Mouse (Mus musculus) embryo, embryonic 10.5 days (tissue): ENCODE measurements around the gene Pcbp3.

Experiments
- DNase-seq: peaks from one replicate; pipeline ENCODE4 v3.0.0-alpha.2; 2015; ENCODE audit warnings: low spot score

The Pcbp3 gene

DNA sequence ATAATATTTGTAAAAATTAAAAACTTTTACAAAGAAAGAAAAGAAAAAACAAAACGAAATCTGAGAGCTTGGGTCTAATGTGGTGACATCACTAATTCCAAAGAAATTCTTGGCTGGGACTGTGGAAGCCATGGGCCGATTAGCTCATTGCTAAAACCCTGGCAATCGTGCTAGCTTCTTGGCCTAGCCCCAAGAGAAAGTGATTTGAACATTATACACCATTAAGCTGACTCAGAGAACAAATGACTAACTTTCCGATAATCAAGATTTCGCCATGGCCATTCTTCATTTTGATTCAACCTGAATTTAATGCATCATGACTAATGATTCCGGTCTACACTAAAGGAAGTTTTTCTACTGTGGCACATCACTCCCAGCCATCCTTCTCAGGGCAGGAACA is 30.6 kb downstream of the Pcbp3 start:
- DNase-seq: no peak

DNA sequence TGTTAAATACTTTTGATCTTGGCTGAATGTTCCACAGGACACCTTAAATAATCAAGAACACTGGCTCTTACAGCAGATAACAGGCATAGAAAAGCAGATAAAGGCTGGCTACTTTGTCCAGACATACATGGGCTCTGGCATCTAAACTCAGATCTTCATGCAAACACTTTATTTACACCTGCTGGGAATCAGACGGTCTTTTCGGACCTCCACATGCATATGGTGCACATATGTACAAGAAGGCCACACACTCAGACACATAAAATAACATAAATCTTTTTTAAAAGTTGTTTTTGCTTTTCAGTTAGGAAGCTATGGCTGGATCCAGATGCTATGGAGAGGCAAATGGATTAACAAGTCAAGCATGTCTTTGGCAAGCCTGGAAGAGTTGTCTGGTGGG is 37.2 kb downstream of the Pcbp3 start:
- no peak for DNase-seq

DNA sequence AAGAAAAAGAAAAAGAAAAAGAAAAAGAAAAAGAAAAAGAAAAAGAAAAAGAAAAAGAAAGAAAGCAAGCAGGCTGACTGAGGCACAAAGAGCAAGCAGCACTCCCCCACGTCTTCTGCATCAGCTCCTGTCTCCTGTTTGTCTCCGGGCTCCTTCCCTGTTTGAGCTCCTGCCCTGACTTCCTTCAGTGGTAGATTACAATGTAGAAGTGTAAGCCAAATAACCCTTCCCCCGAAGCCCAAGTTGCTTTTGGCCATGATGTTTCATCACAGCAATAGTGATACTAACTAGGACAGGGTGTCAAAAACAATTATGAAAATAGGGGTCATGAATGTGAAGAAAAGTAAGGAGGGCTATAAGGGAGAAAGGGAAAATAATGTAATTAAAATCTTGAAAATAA is 43.6 kb downstream of the Pcbp3 start:
- no peak for DNase-seq

DNA sequence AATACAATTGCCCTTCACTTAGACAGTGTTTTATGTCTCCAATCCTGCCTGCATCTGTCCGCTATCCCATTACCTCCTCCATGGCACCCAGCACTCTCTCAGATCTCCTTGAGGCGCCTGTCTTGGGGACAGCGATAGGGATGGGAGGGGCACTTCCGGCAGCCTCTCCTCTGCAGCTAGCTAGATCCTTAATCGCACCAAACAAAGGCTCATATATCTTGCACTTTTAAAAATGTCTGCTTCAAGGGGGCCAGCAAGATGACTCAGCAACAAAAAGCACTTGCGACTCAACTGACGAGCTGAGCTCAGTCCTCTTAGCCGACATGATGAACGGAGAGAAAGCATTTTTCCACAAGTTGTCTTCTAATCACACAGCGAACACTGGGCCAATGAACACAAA is 55.3 kb downstream of the Pcbp3 start:
- DNase-seq: no peak

DNA sequence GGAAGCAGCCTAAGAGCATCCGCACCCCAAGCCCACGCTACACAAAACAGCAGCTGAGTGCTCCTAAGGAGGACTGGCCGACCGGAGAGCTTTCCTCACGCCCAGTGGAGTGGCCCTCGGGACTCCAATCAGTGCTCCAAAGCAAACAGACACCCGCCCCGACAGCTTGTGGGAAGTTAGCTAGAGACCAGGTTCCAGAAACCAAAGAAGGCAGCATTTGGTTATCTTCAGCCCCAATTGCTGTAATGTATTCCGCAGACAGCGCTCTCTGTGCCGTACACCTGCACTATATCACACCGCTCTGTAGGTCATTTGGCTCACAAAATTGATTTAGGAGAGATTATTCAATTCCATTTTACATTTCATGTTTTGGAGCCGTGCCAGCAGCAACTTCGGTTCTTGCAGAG is 55.7 kb downstream of the Pcbp3 start:
- DNase-seq: no peak

DNA sequence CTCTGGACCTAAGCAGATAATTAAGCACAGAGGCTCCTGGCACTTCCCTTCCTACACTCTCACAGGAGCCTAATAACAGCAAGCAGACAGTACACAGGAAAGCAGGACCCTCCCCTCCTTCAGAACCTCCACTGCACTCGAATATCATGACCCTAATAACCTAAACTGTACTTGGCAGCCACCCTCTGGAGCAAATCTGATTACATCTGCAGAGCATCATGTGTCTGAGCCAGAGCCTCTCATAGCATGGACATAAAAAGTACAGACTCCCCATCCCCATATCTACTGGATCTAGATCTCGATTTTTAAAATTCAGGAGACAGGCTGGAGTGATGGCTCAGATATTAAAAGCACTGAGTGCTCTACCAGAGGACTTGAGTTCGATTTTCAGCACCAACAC is 58.0 kb downstream of the Pcbp3 start:
- DNase-seq: no peak

DNA sequence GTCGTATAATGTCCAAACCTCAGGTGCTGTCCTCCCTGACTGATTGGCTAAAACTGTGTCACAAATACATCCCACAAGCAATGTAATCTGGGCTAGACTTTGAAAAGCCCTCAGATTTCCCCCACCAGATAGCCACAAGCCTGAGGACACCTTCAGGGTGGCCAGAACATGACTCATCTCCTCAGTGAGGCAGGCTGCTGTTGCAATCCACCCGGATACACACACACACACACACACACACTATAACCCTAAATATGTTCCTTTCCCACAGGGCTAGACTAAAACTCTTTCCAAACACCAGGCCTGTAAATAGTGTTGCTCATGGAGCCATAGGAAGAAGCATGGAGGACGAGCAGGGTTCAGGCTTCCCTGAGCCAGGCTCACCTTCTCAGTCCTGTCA is 58.6 kb downstream of the Pcbp3 start:
- no peak for DNase-seq

DNA sequence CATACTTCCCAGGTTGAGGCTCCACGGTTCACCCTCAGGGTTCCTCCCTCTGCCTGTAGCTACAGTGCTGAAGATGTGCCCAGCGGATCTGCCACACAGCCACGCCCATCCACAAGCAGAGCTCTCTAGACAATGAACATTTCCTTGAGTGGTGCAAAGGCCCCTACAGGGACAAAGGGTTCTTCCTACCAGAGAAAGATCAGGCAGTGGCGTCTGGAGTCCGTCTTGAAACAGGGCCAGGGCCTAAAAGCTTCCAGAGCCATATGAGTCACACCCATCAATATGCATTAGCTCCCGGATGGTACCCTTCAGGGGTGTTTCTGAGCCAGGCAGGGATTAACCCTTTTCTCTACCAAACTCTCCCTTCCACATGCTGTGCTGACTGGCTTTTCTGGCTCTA is 59.1 kb downstream of the Pcbp3 start:
- peak; percentile 36 for DNase-seq

DNA sequence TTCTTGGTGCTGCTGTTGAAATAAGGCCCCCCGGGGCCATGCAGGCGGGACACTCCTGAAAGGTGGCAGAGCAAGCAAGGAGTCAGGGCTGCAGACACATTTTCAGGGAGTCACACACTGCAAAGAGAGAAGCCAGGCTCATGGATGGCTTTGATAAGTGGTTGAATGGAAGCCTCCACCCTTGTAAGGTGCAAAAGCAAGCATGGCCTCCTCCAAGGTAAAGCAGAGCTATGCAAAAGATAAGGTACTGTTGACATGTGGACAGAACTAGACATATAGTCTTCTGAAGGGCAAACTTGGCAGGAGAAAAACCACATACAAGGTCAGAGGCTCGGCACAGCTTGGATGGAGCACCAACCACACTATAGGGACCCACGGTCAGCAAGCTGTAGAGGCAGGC is 63.3 kb downstream of the Pcbp3 start:
- no peak for DNase-seq

DNA sequence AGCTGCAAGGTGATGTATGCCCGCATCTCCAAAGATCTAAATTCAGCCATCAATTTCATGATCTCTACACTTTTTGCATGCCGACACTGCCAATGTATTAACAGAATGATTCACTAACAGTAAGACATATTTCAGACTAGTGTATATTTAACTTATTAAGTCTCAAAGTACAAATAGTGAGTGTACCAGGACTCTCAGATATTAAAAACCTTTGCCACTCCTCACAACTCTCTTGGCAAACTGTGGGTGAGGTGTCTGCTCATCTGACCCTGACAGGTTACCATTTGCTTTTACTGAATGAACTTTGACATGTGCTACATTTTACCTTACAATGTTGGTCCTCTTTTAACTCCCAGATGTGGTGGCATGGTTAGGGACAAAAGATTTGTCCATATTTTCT is 70.2 kb downstream of the Pcbp3 start:
- no peak for DNase-seq

DNA sequence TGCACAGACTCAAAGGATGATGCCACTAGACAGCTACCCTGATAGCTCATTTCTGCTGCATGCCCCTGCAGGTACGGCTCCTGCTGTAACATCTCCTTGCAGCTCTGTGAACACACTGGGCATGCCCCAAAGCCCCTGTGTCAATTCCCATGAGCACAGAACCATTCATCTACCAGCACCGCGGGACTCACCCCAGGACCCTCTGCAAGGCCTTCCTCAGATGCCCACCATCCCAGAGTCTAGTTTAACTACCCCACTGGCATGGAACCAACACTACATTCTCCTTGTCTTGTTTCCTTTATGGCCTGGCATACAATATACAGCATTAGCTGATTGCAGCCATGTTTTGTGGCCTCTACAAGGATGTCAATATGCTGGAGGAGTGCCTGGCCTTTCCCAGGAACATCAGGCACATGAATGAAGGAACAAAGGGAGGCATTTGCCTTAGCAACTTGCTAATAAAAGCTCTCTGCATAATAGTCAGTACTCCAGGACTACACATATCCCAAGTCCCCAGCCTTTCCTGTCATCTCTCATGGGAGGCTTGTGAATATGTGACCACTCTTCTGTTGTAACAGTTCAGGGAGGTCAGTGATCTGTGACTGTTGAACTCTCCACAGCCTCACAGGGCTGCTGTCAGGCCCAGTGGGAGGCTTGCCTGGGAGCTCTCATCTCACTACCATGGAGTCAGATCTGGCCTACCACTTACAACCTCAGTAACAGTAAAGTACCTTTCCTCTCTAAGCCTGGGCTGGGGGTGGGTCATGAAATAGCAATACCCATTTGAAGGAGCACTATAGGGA is 78.0 kb downstream of the Pcbp3 start:
- peak; percentile 30 for DNase-seq

DNA sequence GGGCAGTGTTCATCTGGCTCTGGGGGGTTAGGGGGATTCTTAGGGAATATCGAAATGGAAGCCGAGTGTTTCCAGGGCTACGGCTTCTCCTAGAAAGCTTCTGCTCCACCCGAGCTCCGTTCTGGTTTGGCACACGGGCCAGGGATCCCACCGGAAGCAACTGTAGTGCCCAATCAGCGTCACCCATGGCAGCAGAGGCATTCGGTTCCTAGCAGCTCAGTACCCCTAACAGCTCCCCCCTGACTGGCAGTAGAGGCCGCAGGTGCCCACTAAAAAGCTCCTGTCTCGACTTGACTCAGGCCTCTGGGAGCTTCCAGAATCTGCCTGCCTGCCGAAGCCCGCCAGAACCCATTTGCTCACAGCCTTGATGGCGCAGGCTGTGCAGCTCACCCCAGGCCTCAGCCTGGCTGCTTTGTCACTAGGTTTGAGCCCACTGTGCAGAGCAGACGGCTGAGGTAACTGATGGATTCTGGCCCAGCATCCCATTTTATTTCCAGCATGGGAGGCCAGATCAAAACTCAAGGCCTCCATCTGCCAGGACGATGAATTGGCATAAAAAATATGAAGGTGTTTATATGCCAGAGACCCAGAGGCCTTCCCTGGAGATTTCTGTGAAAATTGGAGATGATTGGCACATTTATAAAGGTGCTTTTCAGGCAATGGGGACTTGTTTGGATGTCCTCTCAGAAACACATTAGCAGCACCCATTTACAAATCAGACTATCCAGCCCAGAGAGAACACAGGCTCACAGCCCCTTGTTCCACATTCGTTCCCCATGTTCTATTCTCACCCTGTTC is 78.8 kb downstream of the Pcbp3 start:
- no peak for DNase-seq

DNA sequence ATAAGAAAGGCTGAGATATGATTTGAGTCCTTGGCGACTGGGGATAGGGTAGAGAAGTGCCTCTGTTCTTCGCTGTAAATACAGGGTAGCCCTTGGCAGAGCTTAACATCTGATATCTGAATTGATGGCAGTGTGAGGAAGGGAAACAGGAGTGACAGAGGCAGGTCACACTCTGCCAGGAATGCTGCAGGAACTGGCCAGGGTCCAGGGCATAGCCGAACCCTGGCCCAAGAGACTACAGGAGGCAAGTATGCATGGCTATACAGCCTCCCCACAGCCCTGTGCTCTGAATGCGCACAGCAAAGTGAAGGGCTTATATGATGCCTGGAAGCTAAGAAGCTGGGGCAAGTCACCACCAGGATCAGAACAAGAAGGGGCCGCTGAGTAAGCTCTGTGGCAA is 79.8 kb downstream of the Pcbp3 start:
- DNase-seq: no peak

DNA sequence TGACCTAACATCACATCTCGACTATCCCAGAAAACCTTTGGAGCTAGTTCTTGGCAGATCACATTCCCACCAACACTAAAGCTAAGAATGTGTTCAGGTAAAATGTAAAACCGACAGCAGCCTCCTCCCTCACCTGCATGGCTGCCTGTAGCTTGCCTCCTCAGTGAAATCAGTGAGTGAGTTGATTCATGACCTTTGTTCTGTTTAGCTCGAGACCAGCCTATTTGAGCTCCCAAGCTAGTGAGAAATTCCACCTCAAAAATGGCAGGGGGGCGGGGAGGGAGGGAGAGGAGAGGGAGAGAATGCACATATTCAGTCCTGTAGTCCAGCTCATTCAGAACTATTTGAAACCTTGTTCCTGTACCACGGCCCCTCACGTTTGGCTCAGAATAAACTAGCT is 86.4 kb downstream of the Pcbp3 start:
- DNase-seq: no peak

DNA sequence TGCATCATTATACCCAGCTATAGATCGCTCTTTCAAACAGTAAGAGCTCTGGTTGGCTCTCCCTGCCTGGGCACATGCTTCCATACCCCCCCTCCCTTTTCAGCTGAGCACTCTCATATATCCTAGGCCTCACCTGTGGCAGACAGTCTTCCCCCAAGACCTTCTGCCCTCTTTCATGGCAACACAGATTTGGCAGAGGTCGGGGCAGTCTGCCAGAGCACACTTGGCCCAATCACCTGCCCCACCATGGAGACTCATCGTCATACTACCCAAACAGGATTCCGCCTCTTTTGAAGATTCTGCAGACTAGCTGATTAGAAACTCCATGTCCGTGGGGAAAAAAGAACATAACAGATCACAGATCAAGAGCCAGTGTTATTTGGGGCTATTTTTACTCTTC is 86.8 kb downstream of the Pcbp3 start:
- DNase-seq: no peak

DNA sequence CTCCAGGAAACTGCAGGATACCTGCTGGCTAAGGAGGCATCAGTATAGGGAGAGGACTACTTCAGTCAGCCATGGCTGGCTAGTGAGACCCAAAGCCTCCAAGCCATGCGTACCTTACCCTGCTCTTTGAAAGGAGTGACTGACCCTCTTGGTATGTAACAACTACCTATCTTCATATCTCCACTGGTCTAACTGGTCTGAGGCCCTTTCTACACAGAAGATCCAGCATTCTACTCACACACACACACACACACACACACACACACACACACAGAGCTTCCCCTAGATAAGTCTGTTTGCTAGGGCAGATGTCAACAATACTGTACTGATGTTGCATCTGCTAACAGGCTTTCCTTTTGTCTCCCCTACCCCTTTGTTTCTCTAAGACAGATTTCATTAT is 87.3 kb downstream of the Pcbp3 start:
- no peak for DNase-seq

DNA sequence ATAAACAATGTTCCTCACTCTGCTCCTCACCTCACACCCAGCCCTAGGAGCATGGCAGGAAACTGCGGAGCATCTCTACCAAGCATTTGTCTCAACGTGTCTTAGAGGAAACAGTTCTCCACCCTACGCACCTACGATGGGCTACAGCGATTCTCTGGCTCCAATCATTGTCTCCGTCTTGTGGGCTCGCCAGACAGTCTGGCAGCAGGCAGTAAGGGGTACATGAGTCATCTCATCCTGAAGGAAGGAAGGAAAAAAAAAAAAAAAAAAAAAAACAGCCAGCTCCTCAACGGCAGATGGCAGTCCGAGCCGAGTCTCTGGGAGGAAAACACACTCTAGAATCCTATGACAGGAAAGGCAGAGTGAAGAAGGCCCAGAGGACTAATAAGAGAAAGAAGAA is 87.7 kb downstream of the Pcbp3 start:
- no peak for DNase-seq

DNA sequence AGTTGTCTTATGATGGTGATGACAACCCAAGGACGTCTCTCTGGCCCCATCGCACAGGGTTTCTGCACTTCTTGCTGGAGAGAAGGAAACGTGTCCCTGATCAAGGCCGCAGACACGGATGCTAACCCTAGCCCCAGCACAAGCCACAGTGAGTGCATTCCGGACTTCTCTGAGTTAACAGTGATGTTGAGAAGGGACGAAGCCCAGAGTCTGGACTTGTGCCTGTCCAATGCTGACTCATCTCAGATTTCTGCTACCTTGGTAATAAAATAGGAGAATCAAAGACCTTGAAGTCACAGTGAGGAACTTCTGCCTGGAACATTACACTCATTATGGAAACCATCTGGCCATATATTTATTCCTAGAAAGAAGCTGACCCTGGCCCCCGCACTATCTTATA is 89.0 kb downstream of the Pcbp3 start:
- no peak for DNase-seq

DNA sequence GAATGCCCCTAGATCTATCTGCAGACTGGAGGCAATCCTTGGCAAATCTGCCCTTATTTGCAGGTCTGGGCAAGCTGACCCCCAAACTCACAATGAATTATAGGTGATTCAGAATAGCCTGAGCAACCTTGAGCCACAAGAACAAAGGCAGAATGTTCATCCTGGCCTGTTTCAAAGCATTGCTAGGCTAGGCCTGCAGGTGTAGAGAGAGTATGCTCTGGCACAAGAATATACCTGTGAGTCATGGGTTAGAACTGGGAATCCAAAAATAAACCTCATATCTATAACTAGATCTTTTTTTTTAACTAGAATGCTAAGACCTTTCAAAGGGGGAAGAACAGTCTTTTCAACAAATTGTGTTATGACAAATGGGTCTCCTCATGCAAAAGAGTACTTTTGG is 95.8 kb downstream of the Pcbp3 start:
- DNase-seq: no peak

DNA sequence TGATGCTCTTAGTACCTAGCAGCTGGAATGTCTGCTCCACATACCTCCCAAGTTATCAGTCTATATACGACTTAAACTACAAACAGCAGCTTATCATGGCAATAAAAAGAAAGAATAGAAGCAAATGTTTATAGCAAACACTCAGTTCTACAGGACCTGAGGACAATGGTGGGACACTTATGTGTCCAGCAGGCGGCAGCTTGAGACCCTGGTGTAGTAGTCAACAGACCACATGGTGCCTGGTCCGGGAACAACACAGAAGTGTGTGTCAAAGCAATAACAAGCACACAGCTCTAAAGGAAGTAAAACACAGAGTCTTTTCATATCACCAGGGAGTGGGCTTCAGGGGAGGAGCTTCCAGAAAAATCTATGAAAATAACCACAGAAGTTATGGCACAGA is 100.7 kb downstream of the Pcbp3 start:
- DNase-seq: no peak

DNA sequence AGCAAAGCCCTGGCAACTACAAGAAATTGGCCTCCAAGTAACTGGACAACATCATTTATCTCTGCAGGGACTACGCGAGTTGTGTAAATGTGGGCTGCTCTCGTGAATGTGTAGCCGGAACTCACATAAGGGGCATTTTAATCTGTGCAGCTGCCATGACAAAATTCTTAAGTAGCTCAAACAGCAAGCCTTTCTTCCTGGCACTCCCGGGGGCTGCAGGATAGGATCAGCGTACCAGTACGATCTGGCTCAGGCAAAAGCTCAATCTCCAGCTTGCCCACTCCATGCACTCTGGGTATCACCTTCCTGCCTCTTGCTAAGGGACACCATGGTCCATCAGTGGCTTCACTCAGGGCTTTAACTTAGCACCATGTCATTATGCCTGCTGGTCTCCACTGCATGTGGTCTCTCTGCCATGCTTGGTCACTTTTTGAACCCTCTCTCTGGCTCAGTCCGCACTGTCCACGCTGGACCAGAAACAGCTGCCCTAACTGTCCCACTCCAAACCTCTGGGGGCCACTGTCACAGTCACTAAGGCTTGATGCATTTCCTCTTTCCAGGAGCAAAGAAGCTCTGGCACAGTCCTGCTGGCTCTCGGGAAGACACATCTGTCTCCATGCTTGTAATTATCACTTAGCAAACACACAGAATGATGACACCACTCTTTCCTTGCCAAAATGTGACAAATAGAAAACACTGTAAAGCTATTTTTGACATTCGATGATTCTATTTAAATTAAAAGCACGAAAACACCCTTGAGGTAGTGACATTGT is 102.1 kb downstream of the Pcbp3 start:
- no peak for DNase-seq

DNA sequence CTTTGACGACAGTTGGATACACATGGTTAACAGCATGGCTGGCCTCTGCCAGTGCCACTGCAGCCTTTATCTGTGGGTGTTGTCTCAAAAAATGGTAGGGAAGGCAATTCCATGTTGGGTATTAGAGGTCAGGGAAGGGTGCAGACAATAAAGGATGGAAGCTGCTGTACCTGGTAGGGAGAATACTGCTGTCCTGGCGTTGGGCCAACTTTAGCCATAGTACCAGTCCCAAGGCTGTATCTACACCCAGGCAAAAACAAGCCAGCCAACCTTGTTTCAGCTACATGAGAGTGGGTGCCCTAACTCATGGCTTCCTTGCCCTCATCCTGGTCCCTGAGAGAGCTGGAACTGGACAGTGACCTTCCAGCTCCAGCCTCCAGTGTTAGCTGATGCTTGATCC is 103.8 kb downstream of the Pcbp3 start:
- no peak for DNase-seq

DNA sequence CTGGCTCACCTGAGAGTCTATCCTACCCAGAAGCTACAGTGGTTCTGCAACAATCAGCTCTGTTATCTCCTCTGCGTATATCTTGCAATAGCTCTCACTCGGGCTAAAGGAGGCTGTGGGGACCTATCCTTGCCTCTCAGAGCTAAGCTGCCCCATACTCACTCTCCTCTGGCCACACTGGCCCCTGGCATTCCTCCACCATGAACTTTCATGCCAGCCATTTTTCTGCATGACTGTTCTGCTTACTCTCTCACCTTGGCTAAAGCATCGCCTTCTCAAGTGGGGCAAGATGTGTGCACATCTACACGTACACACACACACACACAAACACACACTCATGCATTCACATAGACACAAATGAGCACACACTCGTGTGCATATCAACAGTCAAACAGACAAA is 115.2 kb downstream of the Pcbp3 start:
- DNase-seq: no peak
